Mouse (Mus musculus) megakaryocyte-erythroid progenitor cell, adult 5-6 weeks (primary cell): ENCODE measurements around the gene Zbp1. TPM values are rescaled to one million over a fixed set of nuclear protein-coding genes. Genes with fewer than 3 reads are reported as not detected.
A peak's percentile ranks its signal among the peaks of the same experiment; 100 is the strongest.

Experiments
- ATAC-seq: replicated peaks from 2 replicates; pipeline ENCODE4 v1.8.0; 2016; ENCODE audit warnings: mild to moderate bottlenecking, inconsistent platforms; ENCODE audit not compliant: severe bottlenecking, poor library complexity, low FRiP score, low TSS enrichment
- total RNA-seq, 2 experiments: library from RNA; stranded (forward) in 1 of 2; stranded (reverse) in 1 of 2; fragments of 200-1000, 215-1000 nt in 1 of 2; fragments of >200 nt in 1 of 2; fragmentation: Nextera tagmentation in 1 of 2; gene quantifications; 2 replicates each; pipeline ENCODE4 v1.2.3; 2014 to 2017

The Zbp1 gene
- total RNA-seq, 2 experiments from 2014 or later = 2.5 TPM; not detected in 1

DNA sequence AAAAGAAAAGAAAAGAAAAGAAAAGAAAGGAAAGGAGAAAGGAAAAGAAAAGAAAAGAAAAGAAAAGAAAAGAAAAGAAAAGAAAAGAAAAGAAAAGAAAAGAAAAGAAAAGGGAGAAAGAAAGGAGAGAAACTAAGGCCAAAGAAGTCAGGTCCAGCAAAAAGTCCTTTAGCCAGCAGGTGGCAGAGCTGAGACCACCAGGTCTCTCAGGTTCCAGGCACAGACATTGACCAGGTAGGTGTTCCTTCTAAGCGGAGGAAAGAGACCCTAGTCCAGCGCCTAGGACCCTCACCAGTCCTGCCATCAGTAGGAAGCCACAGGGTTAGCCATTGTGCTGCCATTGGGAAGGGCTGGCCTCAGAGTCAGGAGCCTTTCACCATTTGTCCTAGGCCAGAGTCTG lies 54.4 kb downstream of the Zbp1 start:
- ATAC-seq = peak; percentile 50; the same call in 1 of the 2 replicates

DNA sequence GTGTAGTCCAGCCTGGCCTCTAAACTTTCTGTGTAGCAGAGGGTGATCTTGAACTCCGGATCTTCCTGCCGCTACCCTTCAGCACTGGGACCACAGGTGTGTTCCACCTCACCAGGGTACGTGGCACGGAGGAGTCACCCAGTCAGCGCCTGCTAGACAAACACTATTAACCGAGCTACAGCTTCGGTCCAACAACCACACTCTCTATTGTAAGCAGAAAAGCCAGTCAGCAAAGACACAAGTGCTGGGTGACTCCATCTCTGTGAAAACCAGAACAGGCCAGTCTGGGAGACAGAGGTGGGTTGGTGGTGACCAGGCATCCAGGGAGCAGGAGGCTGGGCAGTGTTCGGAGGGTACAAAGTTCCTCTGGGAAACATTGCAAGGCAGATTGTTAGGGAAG lies 55.3 kb downstream of the Zbp1 start:
- no peak for ATAC-seq

DNA sequence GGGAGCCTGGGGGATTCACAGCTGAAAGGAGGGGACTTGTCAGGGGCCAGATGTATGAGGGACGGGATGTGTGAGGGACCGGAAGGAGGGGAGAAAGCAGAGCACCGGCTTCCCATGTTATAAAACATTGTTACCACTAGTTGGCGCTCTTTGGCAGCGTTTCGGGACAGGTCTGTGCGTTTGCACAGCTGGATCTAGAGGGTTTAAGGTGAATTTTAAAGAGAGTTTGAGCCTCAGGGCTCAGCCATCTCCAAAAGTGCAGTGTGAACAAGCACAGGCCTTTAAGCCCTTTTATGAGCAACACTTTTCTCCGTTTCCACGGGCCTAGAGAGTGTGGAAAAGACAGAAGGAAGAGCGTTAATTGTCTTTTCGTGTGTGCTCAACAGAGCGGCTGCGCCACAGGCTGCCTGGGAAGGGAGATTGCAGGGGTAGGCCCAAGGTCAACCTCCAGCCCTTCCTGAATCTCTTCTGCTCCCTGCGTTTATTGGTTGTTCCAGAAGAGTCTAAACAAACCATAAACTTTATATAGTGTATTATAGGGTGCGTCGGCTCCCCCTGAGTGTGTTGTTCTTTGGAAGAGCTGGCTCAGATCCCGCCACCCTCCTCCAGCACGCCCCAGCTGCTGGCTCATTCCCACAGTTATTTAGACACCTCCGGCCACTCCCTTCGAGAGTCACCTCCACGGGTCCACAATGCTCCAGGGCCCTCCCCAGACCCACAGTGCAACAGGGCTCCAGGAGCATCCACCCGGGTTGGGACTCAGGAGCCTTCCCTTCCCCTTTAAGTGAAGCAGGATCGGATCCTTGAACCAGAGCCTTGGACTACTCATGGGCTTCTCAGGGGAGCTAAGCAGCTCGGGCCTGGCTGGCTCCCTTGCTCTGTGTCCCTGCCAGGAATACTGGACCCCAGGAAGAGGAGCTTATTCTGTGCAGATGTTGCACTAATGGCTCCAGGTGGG lies 59.1 kb downstream of the Zbp1 start:
- peak; percentile 90 for ATAC-seq

DNA sequence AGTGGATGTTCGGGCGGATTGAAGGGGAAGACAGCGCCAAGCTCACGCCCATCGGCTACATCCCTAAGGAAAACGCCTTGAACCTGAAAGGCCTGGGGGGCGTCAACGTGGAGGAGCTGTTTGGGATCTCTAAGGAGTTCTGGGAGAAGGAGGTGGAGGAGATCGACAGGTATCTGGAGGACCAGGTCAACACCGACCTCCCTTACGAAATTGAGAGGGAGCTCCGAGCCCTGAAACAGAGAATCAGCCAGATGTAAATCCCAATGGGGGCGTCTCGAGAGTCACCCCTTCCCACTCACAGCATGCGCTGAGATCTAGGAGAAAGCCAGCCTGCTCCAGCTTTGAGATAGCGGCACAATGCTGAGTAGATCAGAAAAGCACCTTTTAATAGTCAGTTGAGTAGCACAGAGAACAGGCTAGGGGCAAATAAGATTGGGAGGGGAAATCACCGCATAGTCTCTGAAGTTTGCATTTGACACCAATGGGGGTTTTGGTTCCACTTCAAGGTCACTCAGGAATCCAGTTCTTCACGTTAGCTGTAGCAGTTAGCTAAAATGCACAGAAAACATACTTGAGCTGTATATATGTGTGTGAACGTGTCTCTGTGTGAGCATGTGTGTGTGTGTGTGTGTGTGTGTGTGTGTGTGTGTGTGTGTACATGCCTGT lies 60.2 kb downstream of the Zbp1 start:
- ATAC-seq = no peak

DNA sequence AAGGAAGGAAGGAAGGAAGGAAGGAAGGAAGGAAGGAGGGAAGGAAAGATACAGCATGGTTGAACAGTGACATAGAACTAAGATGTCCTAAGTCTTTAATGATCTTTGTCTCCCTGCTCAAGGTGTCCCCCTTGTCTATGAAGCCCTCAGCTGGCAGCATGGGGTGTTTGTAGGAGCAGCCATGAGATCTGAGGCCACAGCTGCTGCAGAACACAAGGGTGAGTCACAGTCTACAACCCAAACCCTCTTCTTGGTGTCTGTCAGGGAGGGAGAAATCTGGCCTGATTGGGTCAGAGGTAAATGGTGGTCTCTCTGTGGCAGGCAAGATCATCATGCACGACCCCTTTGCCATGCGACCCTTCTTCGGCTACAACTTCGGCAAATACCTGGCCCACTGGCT lies 60.9 kb downstream of the Zbp1 start:
- no peak for ATAC-seq

DNA sequence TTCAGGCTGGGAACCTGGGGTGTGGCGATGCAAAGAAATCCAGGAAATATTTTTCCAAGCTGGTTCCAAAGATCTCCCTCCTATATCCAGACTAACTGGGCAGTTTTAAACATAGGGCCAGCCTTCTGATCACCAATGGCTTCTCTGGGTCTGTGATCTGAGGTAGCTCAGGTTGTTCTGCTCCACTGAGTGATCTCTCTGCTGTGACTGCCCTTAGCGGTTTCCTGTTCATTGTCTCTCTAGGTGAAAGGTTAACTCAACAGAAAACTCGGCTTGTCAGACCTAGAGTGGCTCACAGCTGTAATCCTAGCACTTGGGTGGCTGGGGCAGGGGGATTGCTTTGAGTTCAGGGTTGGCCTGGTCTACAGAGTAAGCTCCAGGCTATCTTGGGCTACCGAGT lies 61.3 kb downstream of the Zbp1 start:
- no peak for ATAC-seq

DNA sequence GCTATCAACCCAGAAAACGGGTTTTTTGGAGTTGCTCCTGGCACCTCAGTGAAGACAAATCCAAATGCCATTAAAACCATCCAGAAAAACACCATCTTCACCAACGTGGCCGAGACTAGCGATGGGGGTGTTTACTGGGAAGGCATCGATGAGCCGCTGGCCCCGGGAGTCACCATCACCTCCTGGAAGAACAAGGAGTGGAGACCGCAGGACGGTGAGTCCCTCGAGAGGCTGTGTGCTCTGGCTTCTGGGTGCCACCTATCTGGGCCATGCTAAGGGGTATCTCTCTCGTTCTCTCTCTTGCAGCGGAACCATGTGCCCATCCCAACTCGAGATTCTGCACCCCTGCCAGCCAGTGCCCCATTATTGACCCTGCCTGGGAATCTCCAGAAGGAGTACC lies 61.8 kb downstream of the Zbp1 start:
- no peak for ATAC-seq

Other genes with a start within 250 kb of the Zbp1 start
- 2.1 and 2.6 TPM in 2 replicates for gene Spo11, start 241.2 kb downstream of the Zbp1 start, total RNA-seq (2014; fragmentation: Nextera tagmentation)
- gene Spo11, start 241.2 kb downstream of the Zbp1 start, total RNA-seq (2017) = 0.53 TPM in 1 of 2 replicates, not detected in the other
- gene Rae1, start 218.8 kb downstream of the Zbp1 start, total RNA-seq (2014; fragmentation: Nextera tagmentation) = 142 and 149 TPM in 2 replicates
- gene Rae1, start 218.8 kb downstream of the Zbp1 start, total RNA-seq (2017) = 79.4 and 102 TPM in 2 replicates
- gene Rbm38, start 198.4 kb downstream of the Zbp1 start, total RNA-seq (2014; fragmentation: Nextera tagmentation) = 191 and 218 TPM in 2 replicates
- 38.9 and 116 TPM in 2 replicates for gene Rbm38, start 198.4 kb downstream of the Zbp1 start, total RNA-seq (2017)
- gene Ctcfl, start 99.4 kb downstream of the Zbp1 start, total RNA-seq (2014; fragmentation: Nextera tagmentation) = not detected in 2 replicates
- not detected in 2 replicates for gene Ctcfl, start 99.4 kb downstream of the Zbp1 start, total RNA-seq (2017)
- gene Pck1, start 65.9 kb downstream of the Zbp1 start, total RNA-seq (2014; fragmentation: Nextera tagmentation) = not detected in 2 replicates
- gene Pck1, start 65.9 kb downstream of the Zbp1 start, total RNA-seq (2017) = not detected in 2 replicates
- not detected in 2 replicates for gene Pmepa1, start 57.6 kb upstream of the Zbp1 start, total RNA-seq (2014; fragmentation: Nextera tagmentation)
- 0.52 TPM in 1 of 2 replicates, not detected in the other for gene Pmepa1, start 57.6 kb upstream of the Zbp1 start, total RNA-seq (2017)